Mouse (Mus musculus): ENCODE results near the gene Gal3st1. TPM values are rescaled to one million over a fixed set of nuclear protein-coding genes. Genes with fewer than 3 reads are reported as not detected.

Gal3st1 gene
- total and polyA plus RNA-seq, 3 experiments: 0.07 to 0.12 TPM; not detected in 1

DNA sequence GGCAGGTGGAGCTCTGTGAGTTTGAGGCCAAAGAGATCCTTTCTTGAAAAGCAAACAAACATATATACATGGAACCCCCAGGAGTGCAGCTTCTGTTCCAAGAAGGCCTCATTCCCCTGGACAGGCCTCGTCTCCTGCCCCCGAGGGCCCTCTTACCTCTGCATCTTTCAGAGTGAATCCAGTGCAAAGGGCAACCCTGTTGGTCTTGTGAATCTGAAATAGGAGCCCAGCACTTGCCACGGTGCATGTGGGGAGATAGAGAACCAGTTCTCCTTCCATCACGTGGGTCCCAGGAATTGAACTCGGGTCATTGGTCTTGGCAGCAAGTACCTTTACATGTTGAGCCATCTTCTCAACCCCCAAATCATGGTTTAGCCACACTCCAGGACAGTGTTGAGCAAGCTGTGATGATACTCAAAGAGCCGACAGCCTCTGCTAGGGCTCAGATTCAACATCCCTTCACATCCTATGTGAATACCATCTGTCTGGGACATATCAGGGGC, 57.7 kb downstream of the Gal3st1 start:
- Histone ChIP-seq H3K36me3 (ENCODE audit: control insufficient read depth in 1 of 2, insufficient read depth in 2 of 2, low read length in 2 of 2) (no peaks in the 10 kb centered on the region), H3K4me3 (ENCODE audit: control insufficient read depth in 1 of 2, insufficient read depth in 1 of 2, low read depth in 2 of 2, low read length in 2 of 2) (no peak overlapping the region), H3K9ac (ENCODE audit: control insufficient read depth, low read depth, low read length, poor library complexity, severe bottlenecking) (no peak overlapping the region), H3K27me3 (ENCODE audit: control insufficient read depth in 1 of 2, insufficient read depth in 2 of 2, low read length in 2 of 2) (peaks cover 0 to 2% of the 10 kb centered on the region in 2 experiments; a peak in 3 of 4 replicates), H3K4me1 (ENCODE audit: control insufficient read depth in 1 of 2, insufficient read depth in 2 of 2, low read length in 2 of 2) (no peaks in the 10 kb centered on the region), H3K79me2 (ENCODE audit: control insufficient read depth, insufficient read depth, low read length, poor library complexity) (no peaks in the 10 kb centered on the region), H3K9me3 (replicated peaks; ENCODE audit: insufficient read depth, low read length) (no peaks in the 10 kb centered on the region), H3K27ac (ENCODE audit: control insufficient read depth, low read depth, low read length) (no peak overlapping the region)
- DNase-seq (ENCODE audit: low read depth, low spot score): no peak
- TF ChIP-seq EP300 (IDR thresholded peaks at IDR 0.05; ENCODE audit: low read depth in 1 of 2, low read length in 2 of 2) (no peak), POLR2A (IDR thresholded peaks at IDR 0.05; ENCODE audit: control insufficient read depth in 1 of 2, insufficient read depth in 1 of 2, low read depth in 1 of 2, low read length in 2 of 2, poor library complexity in 1 of 2) (no peak), MEF2A (IDR thresholded peaks at IDR 0.05; ENCODE audit: extremely low read depth, insufficient replicate concordance, low read depth, low read length, poor library complexity, severe bottlenecking) (no peak), ZNF384 (IDR thresholded peaks at IDR 0.05; ENCODE audit: low read depth, low read length) (no peak), USF1 (IDR thresholded peaks at IDR 0.05; ENCODE audit: low read depth, low read length) (no peak), KAT2A (conservative IDR thresholded peaks at IDR 0.05; ENCODE audit: low read depth, low read length) (no peak), POLR2AphosphoS2 (IDR thresholded peaks at IDR 0.05; ENCODE audit: low read length) (no peak)

DNA sequence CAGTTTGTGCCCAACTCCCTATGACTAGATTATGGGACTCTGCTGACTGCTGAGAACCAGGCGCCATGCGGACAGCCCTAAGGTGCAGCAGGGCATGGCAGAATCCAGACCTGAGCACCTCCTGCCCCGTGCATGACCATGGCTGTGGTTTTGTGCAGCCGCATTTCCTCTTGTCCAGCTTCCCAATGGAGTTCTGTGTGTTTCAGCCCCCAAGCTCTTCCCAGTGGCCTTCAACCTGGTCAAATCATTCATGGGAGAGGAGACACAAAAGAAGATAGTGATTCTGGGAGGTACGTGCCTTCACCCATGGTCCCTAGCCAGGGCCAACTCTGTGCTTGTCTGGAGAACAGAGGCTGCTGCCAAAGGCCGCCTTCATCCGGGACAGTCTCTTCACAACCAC, 59.6 kb downstream of the Gal3st1 start:
- Histone ChIP-seq H3K27me3 (ENCODE audit: control insufficient read depth in 1 of 2, insufficient read depth in 2 of 2, low read length in 2 of 2) (no peaks in the 10 kb centered on the region; a peak in 2 of 4 replicates), H3K36me3 (ENCODE audit: control insufficient read depth in 1 of 2, insufficient read depth in 2 of 2, low read length in 2 of 2) (no peaks in the 10 kb centered on the region), H3K9me3 (replicated peaks; ENCODE audit: insufficient read depth, low read length) (no peaks in the 10 kb centered on the region), H3K4me3 (ENCODE audit: control insufficient read depth in 1 of 2, insufficient read depth in 1 of 2, low read depth in 2 of 2, low read length in 2 of 2) (no peak overlapping the region), H3K4me1 (ENCODE audit: control insufficient read depth in 1 of 2, insufficient read depth in 2 of 2, low read length in 2 of 2) (no peaks in the 10 kb centered on the region), H3K79me2 (ENCODE audit: control insufficient read depth, insufficient read depth, low read length, poor library complexity) (no peaks in the 10 kb centered on the region), H3K9ac (ENCODE audit: control insufficient read depth, low read depth, low read length, poor library complexity, severe bottlenecking) (no peak overlapping the region), H3K27ac (ENCODE audit: control insufficient read depth, low read depth, low read length) (no peak overlapping the region)
- TF ChIP-seq USF2 (IDR thresholded peaks at IDR 0.05; ENCODE audit: borderline replicate concordance in 1 of 2, insufficient read depth in 1 of 2, low read depth in 1 of 2, low read length in 2 of 2): no peak
- TF ChIP-seq GATA1 (IDR thresholded peaks at IDR 0.05; ENCODE audit: low read depth, low read length): no peak
- no peak for TF ChIP-seq MAZ (IDR thresholded peaks at IDR 0.05; ENCODE audit: low read depth, low read length)
- no peak for TF ChIP-seq MAFK (IDR thresholded peaks at IDR 0.05; ENCODE audit: borderline replicate concordance, low read depth, low read length)
- no peak for TF ChIP-seq MYC (IDR thresholded peaks at IDR 0.05; ENCODE audit: low read depth, low read length)
- TF ChIP-seq NELFE (IDR thresholded peaks at IDR 0.05; ENCODE audit: low read depth, low read length): no peak
- no peak for TF ChIP-seq USF1 (IDR thresholded peaks at IDR 0.05; ENCODE audit: low read depth, low read length)
- no peak for TF ChIP-seq ZMIZ1 (IDR thresholded peaks at IDR 0.05; ENCODE audit: low read depth, low read length)
- no peak for DNase-seq (ENCODE audit: low read depth, low spot score)

DNA sequence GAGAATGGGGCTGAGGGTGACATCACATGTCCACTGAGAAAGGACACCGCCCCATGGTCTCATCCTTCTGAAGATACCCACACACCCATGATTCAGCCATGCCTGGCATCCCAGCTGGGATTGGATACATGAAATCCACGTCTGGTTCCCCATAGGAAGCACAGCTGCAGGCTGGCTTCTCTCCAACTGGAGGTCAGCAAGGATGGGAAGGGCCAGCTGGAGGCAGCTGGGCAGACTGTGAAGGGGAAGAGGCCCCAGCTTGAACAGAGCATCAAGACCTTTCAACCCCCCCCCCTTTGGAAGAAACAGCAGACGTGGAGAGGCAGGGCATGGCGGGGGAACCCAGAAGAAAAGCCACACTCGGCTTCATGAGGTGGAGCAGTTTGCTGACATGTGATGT, 63.1 kb downstream of the Gal3st1 start:
- no peak overlapping the region for H3K9ac ChIP-seq (ENCODE audit: control insufficient read depth, low read depth, low read length, poor library complexity, severe bottlenecking)
- no peaks in the 10 kb centered on the region for H3K36me3 ChIP-seq (ENCODE audit: control insufficient read depth in 1 of 2, insufficient read depth in 2 of 2, low read length in 2 of 2)
- H3K27ac ChIP-seq (ENCODE audit: control insufficient read depth, low read depth, low read length): no peak overlapping the region
- H3K9me3 ChIP-seq (replicated peaks; ENCODE audit: insufficient read depth, low read length): no peaks in the 10 kb centered on the region
- H3K27me3 ChIP-seq (ENCODE audit: control insufficient read depth in 1 of 2, insufficient read depth in 2 of 2, low read length in 2 of 2): no peaks in the 10 kb centered on the region; a peak in 2 of 4 replicates
- H3K4me1 ChIP-seq (ENCODE audit: control insufficient read depth in 1 of 2, insufficient read depth in 2 of 2, low read length in 2 of 2): no peaks in the 10 kb centered on the region
- no peaks in the 10 kb centered on the region for H3K79me2 ChIP-seq (ENCODE audit: control insufficient read depth, insufficient read depth, low read length, poor library complexity)
- DNase-seq (ENCODE audit: low read depth, low spot score): no peak
- H3K4me3 ChIP-seq (ENCODE audit: control insufficient read depth in 1 of 2, insufficient read depth in 1 of 2, low read depth in 2 of 2, low read length in 2 of 2): no peak overlapping the region
- no peak for TF ChIP-seq USF2 (IDR thresholded peaks at IDR 0.05; ENCODE audit: borderline replicate concordance in 1 of 2, insufficient read depth in 1 of 2, low read depth in 1 of 2, low read length in 2 of 2)
- no peak for TF ChIP-seq NRF1 (IDR thresholded peaks at IDR 0.05; ENCODE audit: insufficient read depth, low read depth, low read length, poor library complexity, severe bottlenecking)
- no peak for TF ChIP-seq RAD21 (IDR thresholded peaks at IDR 0.05; ENCODE audit: low read depth, low read length)
- TF ChIP-seq CTCF (IDR thresholded peaks at IDR 0.05 in 2 of 3, conservative IDR thresholded peaks at IDR 0.05 in 1 of 3; ENCODE audit: control insufficient read depth in 1 of 3, insufficient read depth in 1 of 3, low read depth in 2 of 3, low read length in 3 of 3, poor library complexity in 1 of 3, severe bottlenecking in 1 of 3): no peak
- no peak for TF ChIP-seq JUND (IDR thresholded peaks at IDR 0.05; ENCODE audit: low read depth, low read length)
- no peak for TF ChIP-seq ETS1 (IDR thresholded peaks at IDR 0.05; ENCODE audit: low read depth, low read length)
- TF ChIP-seq CHD2 (IDR thresholded peaks at IDR 0.05; ENCODE audit: low read length): no peak
- TF ChIP-seq GABPA (IDR thresholded peaks at IDR 0.05; ENCODE audit: low read depth, low read length): no peak
- no peak for TF ChIP-seq POLR2A (IDR thresholded peaks at IDR 0.05; ENCODE audit: control insufficient read depth in 1 of 2, insufficient read depth in 1 of 2, low read depth in 1 of 2, low read length in 2 of 2, poor library complexity in 1 of 2)
- TF ChIP-seq SIN3A (IDR thresholded peaks at IDR 0.05; ENCODE audit: low read length): no peak
- no peak for TF ChIP-seq MAFK (IDR thresholded peaks at IDR 0.05; ENCODE audit: borderline replicate concordance, low read depth, low read length)
- no peak for TF ChIP-seq MYC (IDR thresholded peaks at IDR 0.05; ENCODE audit: low read depth, low read length)
- TF ChIP-seq POLR2AphosphoS2 (IDR thresholded peaks at IDR 0.05; ENCODE audit: low read length): no peak
- TF ChIP-seq ZMIZ1 (IDR thresholded peaks at IDR 0.05; ENCODE audit: low read depth, low read length): no peak
- no peak for TF ChIP-seq BHLHE40 (IDR thresholded peaks at IDR 0.05; ENCODE audit: borderline replicate concordance, low read depth, low read length)
- no peak for TF ChIP-seq UBTF (IDR thresholded peaks at IDR 0.05; ENCODE audit: borderline replicate concordance, insufficient read depth, low read depth, low read length)
